Mouse (Mus musculus) fibroblast of lung, adult 2 months (primary cell): ENCODE data around the gene Igsf21.

Experiments
- DNase-seq: peaks from one replicate; pipeline ENCODE4 v3.0.0-alpha.2; 2011; ENCODE audit warnings: low read depth

Gene Igsf21

DNA sequence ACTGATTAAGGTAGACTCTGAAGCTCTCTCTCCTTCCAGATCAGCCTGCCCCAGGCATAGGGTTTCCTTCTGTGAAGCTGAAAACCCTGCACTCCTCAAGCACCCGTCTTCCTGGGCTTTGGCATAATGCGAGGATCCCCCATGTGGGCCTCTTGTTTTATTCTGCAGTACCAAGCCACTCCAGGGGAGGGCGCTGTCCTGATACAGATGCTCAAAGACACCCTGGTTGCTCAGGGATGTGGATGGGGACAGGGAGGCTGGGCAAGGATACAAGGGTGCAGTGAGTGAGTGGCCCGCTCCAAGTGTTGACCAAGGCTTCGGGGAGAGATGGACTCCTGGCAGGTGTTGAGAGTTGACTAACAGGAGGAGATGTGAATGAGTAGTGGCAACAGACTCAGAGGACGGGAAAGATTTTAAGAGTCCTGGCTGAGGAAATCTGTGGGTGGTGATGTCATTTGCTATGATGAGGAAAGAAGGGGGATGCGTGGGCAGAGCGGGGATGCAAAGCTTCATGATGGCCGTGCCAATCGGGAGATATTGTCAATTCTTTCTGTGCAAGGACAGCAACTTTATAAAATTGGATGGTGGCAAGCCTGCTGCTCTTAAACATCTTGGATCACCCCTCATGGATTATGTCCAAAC lies 102.6 kb downstream of the Igsf21 start:
- no peak for DNase-seq

DNA sequence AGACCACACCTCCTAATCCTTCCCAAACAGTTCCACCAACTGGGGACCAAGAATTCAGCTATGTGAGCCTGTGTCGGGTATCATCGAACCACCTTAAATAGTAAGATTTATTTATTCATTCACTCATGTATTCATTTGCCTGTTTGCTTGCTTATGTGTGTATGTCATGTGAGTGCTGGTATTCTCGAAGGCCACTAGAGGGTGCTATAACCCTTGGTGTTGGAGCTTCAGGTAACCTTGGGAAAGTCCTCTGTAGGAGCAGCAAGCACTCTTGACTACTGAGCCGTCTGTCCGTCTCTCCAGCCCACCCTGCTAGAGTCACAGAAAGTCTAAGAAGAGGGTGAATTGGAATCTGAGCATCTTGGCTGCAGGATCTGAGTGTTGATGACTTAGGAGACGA lies 103.4 kb downstream of the Igsf21 start:
- DNase-seq = no peak

DNA sequence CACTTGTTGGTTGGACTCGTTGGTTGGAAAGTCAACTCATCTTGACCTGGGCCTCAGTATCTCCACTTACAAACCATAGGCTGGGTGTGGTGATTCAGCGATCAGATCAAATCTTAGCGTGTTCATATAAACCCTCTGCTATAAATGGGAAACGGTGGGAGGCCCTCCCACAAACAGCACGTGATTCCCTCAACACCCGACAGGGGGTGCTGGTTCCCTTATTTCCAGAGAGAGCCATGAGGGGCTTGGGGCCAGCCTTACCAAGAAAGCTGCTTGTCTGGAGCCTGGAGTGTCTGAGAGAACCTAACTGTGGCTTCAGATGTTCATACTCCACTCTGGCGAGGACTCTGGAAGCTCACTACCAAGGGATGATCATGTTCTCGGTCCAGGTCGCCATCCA lies 106.1 kb downstream of the Igsf21 start:
- DNase-seq = no peak

- DNase-seq = no peak
These were observed 107.7 kb downstream of the Igsf21 start for GRCm38 (mm10) chr4:140138846-140139245.

DNA sequence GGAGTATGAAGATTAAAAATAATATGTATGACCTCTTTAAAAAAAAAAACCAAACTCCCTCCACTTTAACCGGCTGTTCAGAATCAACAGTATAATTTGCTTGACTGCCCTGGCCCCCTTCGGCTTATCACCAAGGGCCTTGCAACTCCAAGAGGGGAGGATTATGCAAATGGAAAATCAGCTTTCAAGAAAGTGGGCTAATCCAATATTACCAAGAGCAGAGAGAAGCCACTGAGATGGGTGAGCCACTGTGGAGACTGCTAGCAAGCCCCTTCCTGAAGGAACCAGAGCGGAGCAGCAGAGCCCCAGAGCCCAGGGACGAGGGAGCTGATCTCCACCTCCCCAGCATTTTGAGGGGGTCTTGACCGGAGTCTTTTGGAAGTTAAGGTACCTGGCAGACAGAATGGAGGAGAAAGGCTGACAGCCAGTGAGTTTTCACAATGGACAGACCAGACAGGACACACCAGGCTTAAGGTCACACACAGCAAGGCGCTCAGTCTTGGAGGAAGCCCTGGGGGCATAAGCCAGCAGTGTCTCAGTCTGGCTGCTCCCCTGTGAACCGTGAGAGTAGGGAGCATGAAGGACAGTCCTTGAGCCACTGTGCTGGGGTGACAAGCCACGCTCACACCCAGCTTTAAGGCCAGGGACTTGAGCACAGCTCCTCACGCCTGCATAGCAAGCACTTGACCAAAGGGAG lies 114.8 kb downstream of the Igsf21 start:
- no peak for DNase-seq

DNA sequence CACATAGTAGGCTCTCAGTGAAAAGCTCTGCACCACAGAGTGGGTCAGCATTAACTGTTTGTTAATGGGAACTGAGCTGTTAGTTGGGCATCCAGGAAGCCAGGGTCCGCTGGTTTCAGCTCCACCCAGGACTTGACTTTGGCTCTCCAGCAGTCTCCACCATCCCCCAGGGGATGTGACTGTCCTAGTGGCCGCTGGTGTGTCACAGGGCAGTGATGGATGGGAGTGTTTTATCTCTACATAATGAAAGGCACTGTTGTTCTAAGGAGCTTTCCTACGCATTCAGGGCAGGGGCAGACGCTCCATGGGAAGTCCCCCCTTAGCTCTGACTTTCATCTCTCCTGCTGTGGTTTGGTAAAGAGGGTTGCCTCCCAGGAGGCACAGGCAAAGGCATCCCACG lies 115.4 kb downstream of the Igsf21 start:
- DNase-seq = no peak

GRCm38 (mm10) chr4:140129553-140130275 lies 116.9 kb downstream of the Igsf21 start:
- no peak for DNase-seq

- no peak for DNase-seq
These were observed 118.5 kb downstream of the Igsf21 start for GRCm38 (mm10) chr4:140128116-140128515.

- no peak for DNase-seq
These were observed 120.8 kb downstream of the Igsf21 start for GRCm38 (mm10) chr4:140125806-140126205.

DNA sequence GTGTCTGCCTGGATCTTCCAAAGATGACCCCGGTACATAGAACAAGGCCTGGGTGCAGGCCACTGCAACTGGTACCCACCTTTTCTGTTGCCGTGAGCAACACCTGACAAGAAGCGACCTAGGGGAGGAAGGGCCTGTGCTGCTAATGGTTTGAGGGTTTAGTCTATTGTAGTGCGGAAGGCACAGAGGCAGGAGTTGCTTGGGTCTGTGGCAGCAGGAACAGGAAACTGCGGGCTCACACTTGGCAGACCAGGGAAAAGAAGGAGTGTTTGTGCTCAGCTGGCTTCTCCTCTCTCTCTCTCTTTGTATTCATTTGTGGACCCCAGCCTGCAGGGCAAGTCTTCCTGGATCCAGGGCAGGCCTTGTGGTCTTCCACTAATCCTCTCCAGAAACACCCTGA lies 124.0 kb downstream of the Igsf21 start:
- no peak for DNase-seq

DNA sequence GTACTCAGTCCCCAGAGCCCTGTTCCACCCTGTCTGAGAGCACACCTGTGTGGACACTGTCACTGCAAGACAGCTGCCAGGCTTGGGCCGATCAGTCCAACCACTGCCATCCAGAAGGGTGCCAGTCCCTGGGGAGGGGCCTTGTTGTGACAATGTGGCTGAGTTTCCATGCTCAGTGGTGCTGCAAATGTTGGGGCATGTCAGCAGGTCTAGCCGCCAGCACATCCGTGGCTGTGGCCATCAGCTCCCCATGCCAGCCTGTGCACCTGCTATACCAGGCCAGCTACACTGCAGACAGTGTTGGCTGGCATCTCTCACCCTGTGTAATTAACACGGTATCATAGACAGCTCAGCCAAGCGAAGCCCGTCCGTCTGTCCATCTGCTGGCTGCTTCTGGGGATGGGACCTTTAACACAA lies 129.3 kb downstream of the Igsf21 start:
- DNase-seq = no peak

DNA sequence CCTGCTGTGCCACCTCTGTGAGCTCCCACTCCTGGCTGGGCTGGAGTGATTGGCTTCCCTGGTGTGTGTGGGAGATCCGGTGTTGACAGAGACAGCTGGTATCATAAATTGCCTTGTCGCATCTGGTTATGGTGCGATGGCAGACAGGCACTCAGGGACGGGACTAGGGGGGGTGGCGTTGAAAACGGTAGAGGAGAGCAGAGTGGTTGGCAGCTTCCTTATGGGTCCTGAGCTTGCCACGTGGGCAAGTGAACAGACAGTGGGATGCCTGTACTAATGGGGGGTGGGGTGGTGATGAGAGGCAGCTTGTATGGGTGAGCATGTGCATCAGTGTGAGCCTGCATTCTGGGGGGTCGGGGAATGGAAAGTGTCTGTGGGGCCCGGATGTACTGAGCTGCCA lies 130.8 kb downstream of the Igsf21 start:
- no peak for DNase-seq

DNA sequence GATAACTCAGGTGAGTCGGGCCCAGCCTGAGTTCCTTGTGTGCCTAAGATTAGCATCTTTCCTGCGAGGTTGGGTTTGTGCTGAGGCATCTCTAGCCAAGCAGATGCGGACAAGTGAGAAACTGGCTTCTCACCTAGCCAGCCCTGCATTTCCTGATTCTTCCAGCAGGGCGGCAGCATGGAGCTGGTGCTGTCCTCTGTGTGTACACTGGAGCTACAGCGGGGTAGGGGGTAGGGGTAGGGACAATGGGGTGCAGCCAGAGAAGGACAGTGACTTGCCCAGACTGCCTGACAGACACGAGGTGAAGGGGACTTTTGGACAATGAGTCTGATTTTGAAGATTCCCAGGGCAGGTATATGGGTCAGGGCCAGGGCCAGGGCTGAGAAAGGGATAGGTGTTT lies 131.5 kb downstream of the Igsf21 start:
- DNase-seq = no peak

DNA sequence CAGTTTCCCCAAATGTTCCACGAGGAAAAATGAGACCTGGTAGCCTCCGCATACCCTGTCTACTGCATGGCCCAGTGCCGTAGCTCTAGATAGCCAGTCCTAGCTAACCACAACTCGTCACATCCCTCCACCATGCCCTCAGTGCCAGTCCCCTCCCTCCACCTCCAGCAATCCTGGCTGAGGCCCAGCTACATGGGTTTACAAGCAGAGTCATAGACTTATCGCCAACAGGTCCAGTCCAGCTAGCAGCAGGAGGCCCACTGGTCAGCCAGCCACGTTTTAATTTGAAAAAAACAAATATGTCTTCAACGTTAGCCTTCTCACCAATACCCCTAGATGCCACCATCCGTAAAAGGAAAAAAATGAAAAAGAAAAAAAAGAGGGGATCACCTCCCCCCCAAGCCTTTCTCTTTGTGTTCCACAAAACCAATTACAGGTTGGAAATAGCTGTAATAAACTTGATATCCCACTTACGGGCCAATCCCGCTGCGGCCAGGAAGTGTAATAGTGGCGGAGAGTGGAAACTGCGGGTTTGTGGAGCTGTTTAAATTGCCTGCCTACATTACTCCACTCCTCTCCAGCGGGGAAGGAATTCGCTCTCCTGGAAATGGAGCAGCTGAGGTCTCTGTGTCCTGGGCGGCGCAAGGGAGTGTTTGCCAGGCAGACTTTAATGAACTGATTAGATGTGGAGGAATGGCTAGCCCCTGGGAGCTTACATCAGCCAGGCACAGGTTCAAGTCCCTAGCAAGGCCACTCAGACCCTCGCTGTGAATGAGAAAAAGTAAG lies 132.7 kb downstream of the Igsf21 start:
- DNase-seq = no peak

DNA sequence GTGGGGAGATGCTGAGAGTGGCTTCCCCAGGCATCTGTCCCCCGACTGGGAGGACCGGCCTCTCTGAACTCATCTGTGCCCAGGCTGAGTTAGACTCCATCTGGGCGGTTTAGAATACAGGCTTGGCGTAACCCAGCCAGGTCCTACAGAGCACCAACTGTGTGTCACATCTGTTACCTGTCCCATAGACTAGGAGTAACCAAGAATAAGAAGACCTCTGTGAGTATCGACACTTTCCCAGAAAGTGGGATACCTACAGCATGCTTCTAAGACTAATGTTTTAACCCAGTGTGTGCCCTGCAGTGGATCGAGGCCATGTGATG lies 137.0 kb downstream of the Igsf21 start:
- DNase-seq = no peak

DNA sequence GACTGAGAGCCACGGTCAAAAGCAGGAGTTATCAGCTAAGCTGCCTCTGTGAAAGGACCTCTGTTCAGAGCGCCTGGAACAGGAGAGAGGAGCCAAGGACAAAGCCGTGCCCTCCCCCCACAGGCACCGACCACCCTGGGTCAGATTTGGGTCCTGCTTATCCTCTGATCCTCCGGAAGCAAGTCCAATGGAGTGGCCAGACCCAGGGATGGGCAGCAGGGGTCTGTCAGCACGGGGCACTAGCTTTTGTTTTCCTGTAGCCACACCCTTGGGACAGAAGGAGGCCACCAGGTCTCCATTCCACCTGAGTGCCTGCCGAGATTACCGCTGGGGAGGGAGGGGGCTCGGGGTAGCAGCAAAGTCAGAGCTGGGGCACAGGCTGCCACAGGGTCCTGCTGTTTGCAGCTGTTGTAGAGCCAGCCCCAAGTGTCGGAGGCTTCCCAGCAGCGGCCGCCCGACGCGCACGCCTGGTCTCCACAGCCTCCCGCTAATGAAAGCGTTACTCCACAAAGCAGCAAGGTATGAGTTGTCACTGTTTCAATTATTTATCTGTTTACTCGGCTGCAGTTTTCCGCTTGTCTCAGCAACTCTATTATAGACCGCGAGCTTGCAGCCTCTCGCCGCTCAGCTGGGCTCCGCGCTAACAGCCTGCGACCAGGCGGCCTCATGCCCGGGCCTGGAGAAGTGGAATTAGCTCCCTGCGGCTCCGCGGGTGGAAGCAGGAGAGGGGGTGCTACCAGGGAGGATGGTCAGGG lies 137.5 kb downstream of the Igsf21 start:
- no peak for DNase-seq

- no peak for DNase-seq
These were observed 139.4 kb downstream of the Igsf21 start for GRCm38 (mm10) chr4:140107161-140107560.

DNA sequence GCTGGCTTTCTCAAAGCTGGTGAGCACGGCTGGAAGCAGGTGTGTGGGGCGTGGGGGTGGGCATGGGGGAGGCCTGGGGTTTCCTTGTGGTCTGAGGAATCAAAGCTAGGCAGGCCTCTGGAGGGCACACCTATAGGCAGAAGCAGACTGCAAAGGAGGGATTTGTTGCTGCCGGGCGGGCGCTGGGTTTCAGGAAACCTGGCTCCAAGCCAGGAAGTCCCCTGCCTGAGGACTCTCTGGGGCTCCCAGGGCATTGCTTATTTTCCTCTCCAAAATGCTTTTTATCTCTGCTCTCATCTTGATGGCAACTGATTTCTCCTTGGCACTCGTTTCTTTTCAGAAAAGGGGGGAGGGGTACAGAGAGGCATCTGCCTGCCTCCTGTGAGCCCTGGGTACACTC lies 141.8 kb downstream of the Igsf21 start:
- no peak for DNase-seq

DNA sequence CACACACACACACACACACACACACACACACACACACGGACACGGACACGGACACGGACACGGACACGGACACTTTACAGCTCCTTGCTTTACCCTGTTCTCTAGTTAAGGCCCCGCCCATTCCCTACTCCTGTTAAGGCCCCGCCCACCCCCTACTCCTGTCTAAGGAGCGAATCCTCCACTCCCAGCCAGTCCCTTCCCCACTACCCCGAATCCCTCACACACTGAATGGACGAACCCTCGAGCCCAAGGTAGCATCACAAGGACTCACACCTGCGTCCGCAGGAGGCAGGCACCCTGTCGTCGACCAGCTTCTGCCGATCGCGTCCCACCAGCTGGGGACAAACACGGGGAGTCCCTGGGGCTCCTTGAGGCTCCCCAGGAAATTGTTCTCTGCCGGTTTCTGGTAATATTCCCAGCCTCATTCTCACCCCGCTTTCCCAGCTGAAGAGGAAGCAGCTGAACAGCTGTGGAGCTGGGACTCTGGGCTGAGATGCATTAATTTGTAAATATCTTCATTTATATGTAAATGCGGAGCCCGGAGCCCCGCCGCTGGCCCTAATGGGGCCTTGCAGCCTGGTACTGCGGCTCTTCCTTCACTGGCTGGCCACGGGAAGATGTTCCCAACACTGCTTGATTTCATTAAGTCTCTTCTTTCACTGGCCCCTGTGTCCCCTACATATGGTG lies 143.1 kb downstream of the Igsf21 start:
- DNase-seq = no peak

DNA sequence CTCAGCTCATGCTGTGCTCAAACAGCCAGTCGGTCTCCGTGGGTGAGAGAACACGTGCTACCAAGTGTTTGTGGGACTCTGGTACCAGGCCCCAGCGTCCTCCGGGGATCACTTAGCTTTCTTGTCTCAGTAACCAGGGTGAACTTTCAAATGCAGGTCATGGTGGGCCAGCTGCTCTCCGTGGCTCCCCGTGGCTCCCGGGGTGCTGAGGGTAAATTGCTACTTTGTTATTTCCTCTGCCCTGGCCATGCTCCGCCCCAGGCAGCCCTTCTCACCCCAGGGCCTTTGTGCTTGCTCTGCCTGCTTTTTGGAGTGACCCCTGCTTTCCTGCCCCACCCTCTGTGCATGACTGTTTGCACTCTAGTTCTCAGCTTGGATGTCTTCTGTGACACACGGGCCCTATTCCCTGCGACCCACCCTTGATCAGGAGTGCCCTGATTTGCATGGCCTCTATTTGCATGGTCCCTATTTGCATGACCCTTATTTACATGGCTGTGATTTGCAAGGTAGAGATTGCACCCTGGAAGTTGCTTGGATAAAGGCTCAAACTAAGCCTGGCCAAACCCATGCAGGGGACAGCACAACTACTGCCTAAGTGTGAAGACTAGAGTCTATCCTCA lies 143.9 kb downstream of the Igsf21 start:
- no peak for DNase-seq

DNA sequence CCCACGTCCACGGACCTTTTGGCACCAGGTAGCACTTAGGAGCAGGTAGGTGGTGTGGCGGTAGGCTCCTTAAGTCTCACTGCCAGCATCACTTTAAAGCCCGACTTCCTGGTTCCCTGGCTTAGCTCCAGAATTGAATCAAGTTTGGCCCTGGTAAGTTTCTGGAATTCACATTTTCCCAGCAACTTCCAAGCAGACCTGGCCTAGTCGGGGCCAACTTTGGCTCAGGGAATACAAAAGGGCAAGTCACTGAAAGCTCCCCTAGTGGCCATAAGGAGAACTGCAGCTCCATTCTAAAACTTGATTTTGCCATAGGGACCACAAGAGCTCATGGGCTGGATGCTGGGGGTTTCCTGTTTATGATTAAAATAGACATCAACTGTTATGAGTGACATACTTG lies 145.5 kb downstream of the Igsf21 start:
- DNase-seq = no peak
